Mouse (Mus musculus) lung, adult 2 months (tissue): ENCODE measurements around the gene Tle3.

ENCODE experiments used
- CTCF ChIP-seq: fragments of 200-500 bp; IDR thresholded peaks from 2 replicates; pipeline ENCODE4 v1.5.1; 2011; ENCODE audit warnings: mild to moderate bottlenecking, low read length, control low read depth; ENCODE audit not compliant: insufficient read depth
- POLR2A ChIP-seq: fragments of 200-500 bp; IDR thresholded peaks from 2 replicates; pipeline ENCODE4 v1.6.1; 2011; ENCODE audit warnings: low read depth, mild to moderate bottlenecking, control low read depth, low read length, borderline replicate concordance; ENCODE audit errors: extremely low read depth

GRCm38 (mm10) chr9:61371755-61372509 lies at the start of gene Tle3:
- TF ChIP-seq CTCF (peak; percentile 45), POLR2A (peak; percentile 75; the same call in 1 of the 2 replicates)
